Mouse (Mus musculus) hindbrain, embryonic 16.5 days (tissue): ENCODE measurements at regions not wholly inside any gene's neighbourhood (a gene's known extent, or its start where the extent isn't known, plus 50 kb on each side); places are given as distances from the start of the nearest gene placed in this dataset.
A peak's percentile ranks its signal among the peaks of the same experiment; 100 is the strongest.

Experiments used
- ATAC-seq: fragments of 200-750 bp; cut with Nextera tagmentation; 2 replicates; pipeline ENCODE4 v1.8.0; 2017; ENCODE audit warnings: moderate TSS enrichment, moderate library complexity
- H3K27ac ChIP-seq: fragments of 300-500 bp; sonication (generic); 2 replicates; pipeline ENCODE4 v1.5.1; 2014; ENCODE audit warnings: low read depth, mild to moderate bottlenecking, control low read depth, low read length, moderate library complexity
- H3K27me3 ChIP-seq: fragments of 300-500 bp; sonication (generic); replicated peaks from 2 replicates; pipeline ENCODE4 v1.6.1; 2014; ENCODE audit warnings: low read length; ENCODE audit not compliant: control insufficient read depth, insufficient read depth
- H3K36me3 ChIP-seq: fragments of 300-500 bp; sonication (generic); 2 replicates; pipeline ENCODE4 v1.6.1; 2014; ENCODE audit warnings: mild to moderate bottlenecking, low read length, moderate library complexity, mixed read lengths; ENCODE audit not compliant: control insufficient read depth, insufficient read depth
- H3K4me1 ChIP-seq: fragments of 300-500 bp; sonication (generic); 2 replicates; pipeline ENCODE4 v1.6.1; 2014; ENCODE audit warnings: low read depth, low read length; ENCODE audit not compliant: control insufficient read depth, insufficient read depth
- H3K4me2 ChIP-seq: fragments of 300-500 bp; sonication (generic); 2 replicates; pipeline ENCODE4 v1.6.1; 2014; ENCODE audit warnings: mild to moderate bottlenecking, low read length, control low read depth, moderate library complexity
- H3K4me3 ChIP-seq: fragments of 300-500 bp; sonication (generic); 2 replicates; pipeline ENCODE4 v1.5.1; 2014; ENCODE audit warnings: mild to moderate bottlenecking, low read length, control low read depth, moderate library complexity
- H3K9ac ChIP-seq: fragments of 300-500 bp; sonication (generic); 2 replicates; pipeline ENCODE4 v1.6.1; 2014; ENCODE audit warnings: low read depth, mild to moderate bottlenecking, control low read depth, low read length, moderate library complexity
- H3K9me3 ChIP-seq: fragments of 300-500 bp; sonication (generic); 2 replicates; pipeline ENCODE4 v1.6.1; 2014; ENCODE audit warnings: mild to moderate bottlenecking, low read length, moderate library complexity; ENCODE audit not compliant: control insufficient read depth
- WGBS: fragments of 180-500 bp; shearing (Covaris S2); extraction: QIAGEN DNeasy Blood & Tissue Kit; methylation state at CpG from one replicate; pipeline ENCODE4 v1.1.7; 2014; 5-methylcytosine and 5-hydroxymethylcytosine counted together

DNA sequence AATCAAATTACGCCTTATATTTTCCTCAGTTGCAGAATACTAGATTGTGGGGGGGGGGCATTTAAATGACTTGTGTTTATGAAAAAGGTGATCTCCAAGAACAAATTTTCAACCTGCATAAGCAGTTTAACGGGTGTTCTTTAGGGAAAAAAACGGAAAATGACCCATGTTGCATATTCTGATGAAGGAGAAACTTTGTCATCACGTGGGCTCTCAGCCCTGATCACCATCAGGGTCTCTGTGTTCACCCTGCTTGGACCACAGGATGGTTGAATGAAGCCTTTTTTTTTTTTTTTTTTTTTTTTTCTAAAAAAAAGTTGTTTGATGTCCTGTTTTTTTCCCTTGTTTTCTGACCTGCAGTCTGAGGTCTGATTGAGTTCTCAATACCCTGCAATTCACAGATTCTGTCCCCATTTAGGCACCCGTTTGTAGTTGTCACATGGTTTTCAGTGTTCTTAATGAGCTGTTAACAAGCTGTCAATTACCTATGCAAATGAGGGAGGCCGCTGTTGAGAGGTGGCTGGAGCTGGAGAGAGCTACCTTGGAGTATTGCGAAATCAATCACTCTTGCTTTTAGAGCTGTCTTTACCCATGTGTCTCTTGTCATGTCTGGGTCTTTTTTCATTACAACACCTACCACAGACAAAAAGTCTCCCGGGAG, 525.7 kb downstream of the Vrk1 start:
- Histone ChIP-seq H3K4me1 (no peaks in the 10 kb centered on the region; the same call in 1 of the 2 replicates), H3K9ac (no peak overlapping the region), H3K4me3 (no peak overlapping the region), H3K4me2 (no peak overlapping the region), H3K9me3 (peaks cover 2% of the 10 kb centered on the region; the same call in 1 of the 2 replicates), H3K27me3 (peaks cover 3% of the 10 kb centered on the region; the same call in 1 of the 2 replicates), H3K36me3 (no peaks in the 10 kb centered on the region), H3K27ac (no peak overlapping the region)
- ATAC-seq: peak; percentile 50; the same call in 1 of the 2 replicates
- WGBS: 26% methylated on average over 8 of the region's 8 CpGs

DNA sequence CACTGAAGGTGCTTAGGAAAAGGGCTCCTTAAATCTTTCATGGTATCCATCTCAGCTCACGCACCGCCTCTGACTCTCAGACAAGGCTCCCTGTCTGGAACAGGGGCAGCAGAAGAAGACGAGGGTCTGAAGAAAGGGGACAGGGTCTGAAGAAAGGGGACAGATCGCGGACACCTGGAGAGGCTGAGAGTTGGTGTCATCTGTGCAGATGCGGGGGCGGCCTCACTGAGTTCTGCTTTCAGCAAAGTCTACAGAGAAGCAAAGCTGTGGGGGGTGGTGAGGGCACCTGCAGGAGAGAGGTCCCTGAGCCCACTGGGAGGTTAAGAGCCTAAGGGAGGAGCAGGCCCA, 526.2 kb downstream of the Vrk1 start:
- Histone ChIP-seq H3K27ac (no peak overlapping the region), H3K36me3 (no peaks in the 10 kb centered on the region), H3K27me3 (no peaks in the 10 kb centered on the region; the same call in 1 of the 2 replicates), H3K4me1 (no peaks in the 10 kb centered on the region; the same call in 1 of the 2 replicates), H3K9me3 (peaks cover 2% of the 10 kb centered on the region; the same call in 1 of the 2 replicates), H3K4me2 (no peak overlapping the region), H3K9ac (no peak overlapping the region), H3K4me3 (no peak overlapping the region)
- ATAC-seq: no peak
- WGBS: 12% methylated on average over 7 of the region's 7 CpGs

GRCm38 (mm10) chr12:106540003-106540402, 530.0 kb downstream of the Vrk1 start:
- Histone ChIP-seq H3K4me2 (no peak overlapping the region), H3K9ac (no peak overlapping the region), H3K4me3 (no peak overlapping the region), H3K4me1 (no peaks in the 10 kb centered on the region; the same call in 1 of the 2 replicates), H3K36me3 (no peaks in the 10 kb centered on the region), H3K27me3 (no peaks in the 10 kb centered on the region), H3K9me3 (peaks cover 2% of the 10 kb centered on the region; the same call in 1 of the 2 replicates), H3K27ac (no peak overlapping the region)
- 51% methylated on average over 6 of the region's 6 CpGs for WGBS
- ATAC-seq: no peak

- Histone ChIP-seq H3K36me3 (no peaks in the 10 kb centered on the region), H3K4me3 (no peak overlapping the region), H3K27me3 (no peaks in the 10 kb centered on the region), H3K9ac (no peak overlapping the region), H3K9me3 (no peaks in the 10 kb centered on the region), H3K27ac (no peak overlapping the region), H3K4me1 (no peaks in the 10 kb centered on the region), H3K4me2 (no peak overlapping the region)
- ATAC-seq: no peak
- WGBS: 87% methylated on average over 9 of the region's 9 CpGs
Observed at GRCm38 (mm10) chr12:106559566-106559965, 549.5 kb downstream of the Vrk1 start.

DNA sequence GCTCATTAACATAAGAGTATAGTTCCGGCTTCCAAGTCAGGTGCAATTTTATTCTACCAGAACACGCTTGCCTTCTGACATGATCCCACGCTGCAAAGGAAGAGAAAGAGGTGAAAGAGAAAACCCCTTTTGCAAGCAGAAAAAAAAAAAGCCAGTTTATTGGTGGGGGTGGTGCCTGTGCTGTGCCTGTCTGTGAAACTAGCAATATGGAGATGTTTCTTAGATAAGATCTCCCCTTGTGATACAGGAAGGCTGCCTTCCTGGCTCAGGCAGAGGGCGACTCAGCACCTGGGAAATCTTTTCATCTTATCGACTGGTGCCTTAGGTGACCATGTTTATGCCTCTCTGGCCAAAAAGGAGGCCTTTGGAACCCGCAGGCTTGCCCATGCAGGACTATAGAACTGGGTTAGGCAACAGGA, 555.2 kb downstream of the Vrk1 start:
- Histone ChIP-seq H3K4me2 (no peak overlapping the region), H3K27me3 (no peaks in the 10 kb centered on the region; the same call in 1 of the 2 replicates), H3K27ac (no peak overlapping the region), H3K4me3 (no peak overlapping the region), H3K4me1 (no peaks in the 10 kb centered on the region), H3K9ac (no peak overlapping the region), H3K36me3 (no peaks in the 10 kb centered on the region), H3K9me3 (no peaks in the 10 kb centered on the region; the same call in 1 of the 2 replicates)
- no peak for ATAC-seq
- 32% methylated on average over 6 of the region's 6 CpGs for WGBS

DNA sequence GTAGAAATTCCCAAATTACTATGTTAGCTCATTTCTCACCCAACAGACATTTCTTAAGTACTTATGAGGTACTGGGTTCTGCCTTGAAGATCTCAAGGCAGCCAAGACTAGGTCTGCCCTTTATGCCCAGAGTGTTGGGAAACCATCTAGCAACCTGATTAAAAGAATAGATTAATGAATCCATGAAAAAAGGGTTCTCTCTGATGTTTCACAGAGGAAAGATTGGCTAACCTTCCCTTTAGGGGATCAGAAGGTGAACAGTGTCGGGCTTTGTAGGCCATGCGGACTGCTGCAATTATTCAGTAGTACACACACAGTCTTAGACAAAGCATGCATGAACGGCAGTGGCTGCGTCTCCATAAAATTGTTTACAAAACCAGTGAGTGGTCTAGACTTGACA, 556.3 kb downstream of the Vrk1 start:
- Histone ChIP-seq H3K9me3 (no peaks in the 10 kb centered on the region; the same call in 1 of the 2 replicates), H3K27me3 (no peaks in the 10 kb centered on the region; the same call in 1 of the 2 replicates), H3K36me3 (no peaks in the 10 kb centered on the region), H3K27ac (no peak overlapping the region), H3K4me2 (no peak overlapping the region), H3K9ac (no peak overlapping the region), H3K4me3 (no peak overlapping the region), H3K4me1 (no peaks in the 10 kb centered on the region)
- no peak for ATAC-seq
- 90% methylated on average over 4 of the region's 4 CpGs for WGBS

GRCm38 (mm10) chr12:106567116-106567515, 557.1 kb downstream of the Vrk1 start:
- Histone ChIP-seq H3K9me3 (no peaks in the 10 kb centered on the region; the same call in 1 of the 2 replicates), H3K4me3 (no peak overlapping the region), H3K27ac (no peak overlapping the region), H3K36me3 (no peaks in the 10 kb centered on the region), H3K9ac (no peak overlapping the region), H3K4me1 (no peaks in the 10 kb centered on the region), H3K4me2 (no peak overlapping the region), H3K27me3 (no peaks in the 10 kb centered on the region; the same call in 1 of the 2 replicates)
- no peak for ATAC-seq
- WGBS: 75% methylated on average over 5 of the region's 5 CpGs

DNA sequence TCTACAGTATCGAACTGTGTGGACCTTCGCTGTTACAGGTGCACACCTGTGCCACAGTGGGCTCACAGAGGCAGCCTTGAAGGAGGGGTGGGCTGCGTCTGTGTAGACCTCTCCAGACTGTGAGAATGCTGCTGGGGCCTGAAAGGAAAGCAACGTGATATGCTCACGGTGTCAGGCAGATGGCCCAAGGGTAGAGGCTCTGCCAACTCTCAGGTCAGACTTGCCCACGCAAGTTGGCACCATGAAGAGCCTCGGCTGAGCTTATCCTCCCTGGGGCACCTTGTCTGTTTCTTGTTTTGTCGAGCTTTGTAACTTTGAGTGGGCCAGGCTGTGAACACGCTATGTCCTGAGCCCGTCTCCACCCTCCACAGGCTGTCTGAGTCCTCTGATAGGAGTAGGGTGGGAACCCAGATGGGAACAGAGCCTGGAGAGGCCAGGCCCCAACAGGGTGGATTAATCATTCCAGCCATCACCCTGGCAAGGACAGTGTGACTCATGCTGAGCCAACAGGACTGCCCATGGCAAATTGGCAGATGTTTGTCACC, 558.6 kb downstream of the Vrk1 start:
- no peak for ATAC-seq
- Histone ChIP-seq H3K27ac (no peak overlapping the region), H3K27me3 (no peaks in the 10 kb centered on the region; the same call in 1 of the 2 replicates), H3K4me3 (no peak overlapping the region), H3K36me3 (no peaks in the 10 kb centered on the region), H3K9ac (no peak overlapping the region), H3K9me3 (no peaks in the 10 kb centered on the region; the same call in 1 of the 2 replicates), H3K4me2 (no peak overlapping the region), H3K4me1 (no peaks in the 10 kb centered on the region)
- 89% methylated on average over 10 of the region's 10 CpGs for WGBS

GRCm38 (mm10) chr12:106572956-106573355, 562.9 kb downstream of the Vrk1 start:
- H3K4me2 ChIP-seq: no peak overlapping the region
- no peaks in the 10 kb centered on the region for H3K27me3 ChIP-seq
- no peak overlapping the region for H3K9ac ChIP-seq
- H3K9me3 ChIP-seq: no peaks in the 10 kb centered on the region
- no peak for ATAC-seq
- no peaks in the 10 kb centered on the region for H3K36me3 ChIP-seq
- H3K27ac ChIP-seq: no peak overlapping the region
- 89% methylated on average over 5 of the region's 5 CpGs for WGBS
- H3K4me3 ChIP-seq: no peak overlapping the region
- H3K4me1 ChIP-seq: no peaks in the 10 kb centered on the region
